Mouse (Mus musculus): ENCODE data around the gene Foxd2. TPM values are rescaled to one million over a fixed set of nuclear protein-coding genes. Genes with fewer than 3 reads are reported as not detected.

The Foxd2 gene
- total and polyA plus RNA-seq, 3 experiments = 0.14 to 0.17 TPM; not detected in 1

DNA sequence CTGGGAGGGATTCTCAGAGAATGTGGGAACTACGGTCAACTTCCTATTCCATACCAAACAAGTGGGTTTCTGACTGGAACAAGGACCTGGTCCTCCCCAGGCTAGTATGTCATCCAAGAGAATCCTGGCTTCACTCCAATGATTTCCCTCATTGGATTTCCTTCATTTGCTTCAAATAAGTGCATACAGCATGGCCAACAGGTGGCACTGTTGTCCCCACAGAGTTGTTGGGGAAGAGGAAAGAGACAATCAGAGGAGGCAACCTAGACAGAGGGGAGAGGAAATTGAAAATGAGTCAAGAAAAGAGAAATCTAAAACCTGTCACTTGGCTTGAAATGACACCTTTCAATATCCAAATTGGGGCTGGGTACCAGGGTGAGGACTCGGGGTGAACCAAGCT, 8.4 kb upstream of the Foxd2 start:
- no peaks in the 10 kb centered on the region for H3K79me2 ChIP-seq (replicated peaks; ENCODE audit: control insufficient read depth, extremely low read depth, insufficient read depth, poor library complexity, severe bottlenecking)
- H3K27me3 ChIP-seq (replicated peaks) = no peaks in the 10 kb centered on the region
- no peak overlapping the region for H3K4me3 ChIP-seq (replicated peaks in 1 of 3; ENCODE audit: low read depth in 2 of 3, low read length in 2 of 3, poor library complexity in 1 of 3)
- H3K9me3 ChIP-seq (replicated peaks; ENCODE audit: low read length) = no peaks in the 10 kb centered on the region
- no peak overlapping the region for H3K9ac ChIP-seq (ENCODE audit: insufficient read depth, low read depth)
- DNase-seq (ENCODE audit: extremely low read depth) = peak; percentile 76
- in situ Hi-C loops (cut with MboI; ENCODE audit: low pct_ligation_motif_present, low pct_unique_long_range_greater_than_20kb, low sequenced_read_pairs) = no loop called here
- H3K27ac ChIP-seq (ENCODE audit: insufficient read depth, low read depth) = no peak overlapping the region
- H3K4me2 ChIP-seq (ENCODE audit: insufficient read depth, low read depth, poor library complexity, severe bottlenecking) = no peak overlapping the region
- peaks cover 0 to 2% of the 10 kb centered on the region in 2 experiments; a peak in 1 of 4 replicates for H3K4me1 ChIP-seq (ENCODE audit: control insufficient read depth in 1 of 2, insufficient read depth in 2 of 2)
- H3K36me3 ChIP-seq (replicated peaks in 1 of 2; ENCODE audit: control insufficient read depth in 1 of 2, insufficient read depth in 1 of 2, low read length in 1 of 2) = peaks cover 0 to 32% of the 10 kb centered on the region in 2 experiments
- TF ChIP-seq CTCF (conservative IDR thresholded peaks at IDR 0.05 in 1 of 2, IDR thresholded peaks at IDR 0.05 in 1 of 2; ENCODE audit: low read depth in 2 of 2, low read length in 2 of 2) = peak; percentile 66 to 84
- no peak for TF ChIP-seq PAX5 (IDR thresholded peaks at IDR 0.05; ENCODE audit: low read length)
- 0 out of 2 replicates have a peak, but pooled peaks have one; percentile 12 for TF ChIP-seq IRF4 (IDR thresholded peaks at IDR 0.05; ENCODE audit: low read depth, low read length)
- TF ChIP-seq SMC3 (IDR thresholded peaks at IDR 0.05; ENCODE audit: low read depth, low read length) = peak; percentile 86
- peak; percentile 67 for TF ChIP-seq RAD21 (IDR thresholded peaks at IDR 0.05; ENCODE audit: low read depth, low read length)
- TF ChIP-seq USF2 (conservative IDR thresholded peaks at IDR 0.05; ENCODE audit: low read depth, low read length) = no peak
- no peak for TF ChIP-seq ZNF384 (IDR thresholded peaks at IDR 0.05; ENCODE audit: low read depth, low read length)
- dilution Hi-C loops (cut with MboI; ENCODE audit: extremely low pct_ligation_motif_present, extremely low pct_unique_long_range_greater_than_20kb, low sequenced_read_pairs) = no loop called here

- Histone ChIP-seq H3K4me3 (replicated peaks in 1 of 3; ENCODE audit: low read depth in 2 of 3, low read length in 2 of 3, poor library complexity in 1 of 3) (no peak overlapping the region), H3K27me3 (replicated peaks) (no peaks in the 10 kb centered on the region), H3K36me3 (replicated peaks in 1 of 2; ENCODE audit: control insufficient read depth in 1 of 2, insufficient read depth in 1 of 2, low read length in 1 of 2) (peaks cover 0 to 32% of the 10 kb centered on the region in 2 experiments), H3K9me3 (replicated peaks; ENCODE audit: low read length) (no peaks in the 10 kb centered on the region), H3K4me1 (ENCODE audit: control insufficient read depth in 1 of 2, insufficient read depth in 2 of 2) (peaks cover 0 to 2% of the 10 kb centered on the region in 2 experiments; a peak in 1 of 4 replicates), H3K9ac (ENCODE audit: insufficient read depth, low read depth) (no peak overlapping the region), H3K4me2 (ENCODE audit: insufficient read depth, low read depth, poor library complexity, severe bottlenecking) (no peak overlapping the region), H3K79me2 (replicated peaks; ENCODE audit: control insufficient read depth, extremely low read depth, insufficient read depth, poor library complexity, severe bottlenecking) (no peaks in the 10 kb centered on the region), H3K27ac (ENCODE audit: insufficient read depth, low read depth) (no peak overlapping the region)
- DNase-seq (ENCODE audit: extremely low read depth) = no peak
- dilution Hi-C loops (cut with MboI; ENCODE audit: extremely low pct_ligation_motif_present, extremely low pct_unique_long_range_greater_than_20kb, low sequenced_read_pairs) = no loop called here
- in situ Hi-C loops (cut with MboI; ENCODE audit: low pct_ligation_motif_present, low pct_unique_long_range_greater_than_20kb, low sequenced_read_pairs) = no loop called here
- TF ChIP-seq MAZ (IDR thresholded peaks at IDR 0.05; ENCODE audit: low read depth, low read length) = no peak
- no peak for TF ChIP-seq GABPA (IDR thresholded peaks at IDR 0.05; ENCODE audit: insufficient replicate concordance, low read depth, low read length)
- TF ChIP-seq UBTF (IDR thresholded peaks at IDR 0.05; ENCODE audit: low read depth, low read length) = no peak
- TF ChIP-seq CHD1 (IDR thresholded peaks at IDR 0.05; ENCODE audit: low read depth, low read length) = no peak
Measured at GRCm38 (mm10) chr4:114916056-114916455, 7.4 kb upstream of the Foxd2 start.

- DNase-seq (ENCODE audit: extremely low read depth) = no peak
- Histone ChIP-seq H3K4me1 (ENCODE audit: control insufficient read depth in 1 of 2, insufficient read depth in 2 of 2) (peaks cover 0 to 7% of the 10 kb centered on the region in 2 experiments; a peak in 2 of 4 replicates), H3K36me3 (replicated peaks in 1 of 2; ENCODE audit: control insufficient read depth in 1 of 2, insufficient read depth in 1 of 2, low read length in 1 of 2) (peaks cover 0 to 29% of the 10 kb centered on the region in 2 experiments), H3K9me3 (replicated peaks; ENCODE audit: low read length) (no peaks in the 10 kb centered on the region), H3K9ac (ENCODE audit: insufficient read depth, low read depth) (no peak overlapping the region), H3K79me2 (replicated peaks; ENCODE audit: control insufficient read depth, extremely low read depth, insufficient read depth, poor library complexity, severe bottlenecking) (no peaks in the 10 kb centered on the region), H3K27me3 (replicated peaks) (no peaks in the 10 kb centered on the region), H3K4me2 (ENCODE audit: insufficient read depth, low read depth, poor library complexity, severe bottlenecking) (no peak overlapping the region), H3K4me3 (replicated peaks in 1 of 3; ENCODE audit: low read depth in 2 of 3, low read length in 2 of 3, poor library complexity in 1 of 3) (no peak overlapping the region), H3K27ac (ENCODE audit: insufficient read depth, low read depth) (no peak overlapping the region)
- in situ Hi-C loops (cut with MboI; ENCODE audit: low pct_ligation_motif_present, low pct_unique_long_range_greater_than_20kb, low sequenced_read_pairs) = loop anchor here (5.0 kb wide), 1 partner anchor 246 kb away; no protein-coding TSS in a partner anchor
- dilution Hi-C loops (cut with MboI; ENCODE audit: extremely low pct_ligation_motif_present, extremely low pct_unique_long_range_greater_than_20kb, low sequenced_read_pairs) = no loop called here
- TF ChIP-seq CTCF (conservative IDR thresholded peaks at IDR 0.05 in 1 of 2, IDR thresholded peaks at IDR 0.05 in 1 of 2; ENCODE audit: low read depth in 2 of 2, low read length in 2 of 2) (peak in 1 of 2 experiments; percentile 35; a peak in 2 of 4 replicates), RAD21 (IDR thresholded peaks at IDR 0.05; ENCODE audit: low read depth, low read length) (peak; percentile 22), JUND (conservative IDR thresholded peaks at IDR 0.05; ENCODE audit: low read depth, low read length) (no peak)
Measured at GRCm38 (mm10) chr4:114913594-114913962, 4.9 kb upstream of the Foxd2 start.

Data from CH12.LX (cell line).